Mouse (Mus musculus): ENCODE results near the gene Scamp1.
"Not testable (repeated sequence)": the region's sequence is repeated elsewhere in the genome, so short reads cannot be mapped to it uniquely, and the experiment has no call there.

The Scamp1 gene

DNA sequence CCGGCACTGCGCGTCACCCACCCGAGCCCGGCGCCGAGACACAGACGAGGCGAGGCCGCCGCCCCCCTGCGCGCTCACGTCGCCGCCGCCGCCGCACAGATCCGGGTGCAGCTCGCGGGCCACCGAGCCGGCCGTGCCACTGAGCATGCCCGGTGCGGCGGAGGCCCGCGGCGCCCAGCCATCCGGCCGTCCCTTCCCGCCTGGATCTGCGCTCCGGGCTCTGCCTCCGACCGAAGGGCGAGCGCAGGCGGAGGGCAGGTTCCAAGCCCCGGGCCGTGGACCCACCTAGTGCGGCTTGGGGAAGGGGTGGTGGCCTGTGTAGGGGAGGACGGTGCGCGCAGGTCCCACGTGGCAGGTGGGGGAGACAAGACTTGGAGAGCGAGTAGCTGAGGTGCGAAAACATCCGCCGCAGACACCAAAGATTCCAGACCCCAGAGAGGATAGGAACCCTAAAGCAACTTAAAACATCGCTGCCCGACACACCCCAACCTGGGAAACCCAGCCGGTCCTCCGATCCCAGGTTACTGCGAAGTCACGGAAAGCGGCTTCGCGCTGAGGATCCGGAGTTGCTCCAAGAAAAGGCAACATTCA lies at the start of gene Scamp1:
TSS of gene Scamp1 (minus strand) at position 577 of the 591 bp plus-strand sequence.
- peak; percentile 81 for DNase-seq (ENCODE audit: low read depth, low spot score)

DNA sequence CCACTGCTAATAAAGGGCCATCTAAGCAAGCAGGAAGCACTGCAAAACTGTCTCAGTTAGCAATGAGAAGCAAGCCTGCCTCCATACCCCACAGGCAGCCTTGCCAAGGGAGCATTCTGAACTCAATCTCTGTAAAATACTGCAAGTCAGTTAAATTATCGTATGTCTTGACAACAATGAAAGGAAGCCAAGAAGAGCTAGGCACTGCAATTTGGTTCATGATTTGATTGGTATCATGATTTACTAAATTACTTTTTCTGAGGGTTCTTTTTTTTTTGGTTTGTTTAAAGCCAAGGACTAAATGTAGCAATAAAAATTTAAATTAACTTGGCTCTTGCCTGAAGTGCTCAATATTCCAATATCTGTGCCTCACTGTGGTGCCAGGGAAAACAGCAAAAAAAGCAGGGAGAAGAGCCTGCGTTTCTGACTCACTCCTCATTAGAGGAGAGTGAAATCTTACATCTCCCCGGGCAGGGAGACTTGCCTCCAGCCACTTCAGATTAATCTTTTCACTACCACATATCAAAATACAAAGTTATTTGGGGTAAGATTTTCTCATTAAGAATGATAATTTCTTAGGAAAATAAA lies 44.8 kb upstream of the Scamp1 start:
- no peak for DNase-seq (ENCODE audit: low read depth, low spot score)

DNA sequence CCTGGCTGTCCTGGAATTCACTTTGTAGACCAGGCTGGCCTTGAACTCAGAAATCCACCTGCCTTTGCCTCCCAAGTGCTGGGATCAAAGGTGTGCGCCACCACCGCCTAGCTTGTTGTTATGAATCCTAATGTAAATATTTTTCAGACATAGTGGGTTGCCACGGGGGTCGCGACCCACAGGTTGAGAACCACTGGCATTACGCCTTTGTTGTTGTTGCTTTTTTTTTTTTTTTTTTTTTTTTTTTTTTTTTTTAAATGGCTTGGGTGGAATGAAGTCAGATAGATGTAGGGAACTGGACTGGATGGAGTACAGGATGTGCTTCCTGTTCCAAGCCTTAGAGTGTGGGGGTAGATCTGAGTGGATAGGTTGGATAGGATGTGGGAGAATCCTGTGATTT lies 43.3 kb upstream of the Scamp1 start:
- not testable (repeated sequence) for DNase-seq (ENCODE audit: low read depth, low spot score)

DNA sequence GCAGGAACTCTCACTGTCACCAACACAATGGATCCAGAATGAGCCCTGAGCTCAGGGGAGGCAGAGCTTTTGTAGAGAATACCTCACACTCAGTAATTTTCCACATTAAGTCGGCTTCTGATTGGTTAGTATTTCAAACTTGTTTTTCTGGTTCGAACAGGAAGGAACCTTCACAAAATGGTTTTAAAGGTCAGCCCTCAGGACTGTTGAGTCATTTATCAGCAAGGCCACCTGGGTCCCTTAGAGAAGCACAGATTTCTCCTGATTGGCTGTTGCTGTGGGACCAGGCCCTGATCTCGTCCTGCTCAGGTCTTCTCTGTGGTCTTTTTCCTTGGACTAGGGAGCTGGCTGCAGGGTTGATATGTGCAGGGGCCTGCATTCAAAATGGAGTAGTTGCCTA lies 42.4 kb upstream of the Scamp1 start:
- peak; percentile 12 for DNase-seq (ENCODE audit: low read depth, low spot score)

DNA sequence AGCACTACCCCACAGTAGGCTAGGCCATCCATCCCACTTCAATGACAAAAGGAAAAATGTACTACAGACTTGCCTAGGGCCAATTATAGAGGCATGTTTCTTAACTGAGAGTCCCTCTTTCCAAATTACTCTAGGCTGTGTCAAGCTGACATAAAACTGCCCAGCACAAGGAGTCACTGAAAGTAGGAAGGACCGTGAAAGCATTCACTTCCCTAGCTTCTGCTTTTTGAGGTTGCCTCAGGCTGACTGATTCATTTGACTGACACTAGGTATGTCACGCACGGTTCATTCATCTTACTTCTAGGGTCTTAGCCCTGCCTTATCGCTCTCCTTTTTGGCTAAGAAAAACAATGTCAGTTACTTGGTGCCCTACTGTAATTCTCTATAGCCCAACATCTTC lies 36.8 kb upstream of the Scamp1 start:
- DNase-seq (ENCODE audit: low read depth, low spot score): no peak

DNA sequence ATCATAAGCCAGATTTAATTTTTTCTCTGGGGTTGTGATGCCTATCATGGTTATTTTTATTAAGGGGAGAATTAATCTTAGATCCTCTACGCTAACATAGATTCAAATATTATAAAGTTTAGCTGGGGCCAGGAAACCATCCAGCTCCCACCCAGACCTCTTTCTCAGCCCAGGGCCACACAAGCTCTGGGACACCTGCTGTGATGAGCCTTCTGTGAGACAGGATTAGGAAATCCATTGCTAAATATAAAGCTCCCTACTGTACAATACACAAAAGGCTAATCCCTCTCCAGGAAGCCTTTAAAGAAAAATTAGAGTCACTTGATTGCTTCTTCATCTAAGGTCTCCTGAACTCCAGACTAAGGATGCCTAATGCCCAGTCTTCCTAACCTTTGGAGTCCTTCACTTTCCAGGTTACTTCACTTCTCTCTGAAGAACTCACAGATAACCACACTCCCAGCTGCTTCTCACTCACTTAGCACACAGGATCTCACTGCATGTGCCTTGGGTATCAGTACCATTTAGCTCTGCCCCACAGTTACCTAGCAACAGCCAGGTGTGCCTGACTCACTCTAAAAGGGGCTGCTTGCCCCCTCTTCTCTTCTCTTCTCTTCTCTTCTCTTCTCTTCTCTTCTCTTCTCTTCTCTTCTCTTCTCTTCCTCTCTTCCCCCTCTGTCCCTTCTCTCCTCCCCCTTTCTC lies 35.6 kb upstream of the Scamp1 start:
- no peak for DNase-seq (ENCODE audit: low read depth, low spot score)

DNA sequence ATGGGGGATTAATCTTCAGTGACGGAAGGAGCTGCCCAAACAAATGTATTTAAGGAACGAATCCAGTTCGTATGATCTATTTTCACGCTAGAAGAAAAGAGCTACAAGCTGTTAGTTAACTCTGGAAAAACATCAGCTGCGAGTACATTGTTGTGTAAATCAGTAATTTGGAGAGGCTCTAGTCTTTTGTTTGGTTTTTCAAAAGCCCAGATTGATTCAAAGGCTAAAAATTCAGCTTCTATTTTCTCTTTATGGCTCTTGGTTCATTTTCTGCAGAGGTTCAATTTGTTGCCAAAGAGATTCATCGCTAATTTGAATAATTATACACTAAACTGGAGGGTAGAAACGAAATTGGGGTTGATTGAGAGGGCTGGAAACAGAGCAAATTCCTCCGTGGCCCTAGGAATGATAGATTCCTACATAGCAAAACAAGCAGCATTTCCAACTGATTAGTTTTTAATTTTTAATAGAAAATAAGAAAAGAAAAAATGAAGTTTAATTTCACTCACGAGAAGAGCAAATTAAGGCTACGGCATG lies 31.4 kb upstream of the Scamp1 start:
- DNase-seq (ENCODE audit: low read depth, low spot score): no peak

DNA sequence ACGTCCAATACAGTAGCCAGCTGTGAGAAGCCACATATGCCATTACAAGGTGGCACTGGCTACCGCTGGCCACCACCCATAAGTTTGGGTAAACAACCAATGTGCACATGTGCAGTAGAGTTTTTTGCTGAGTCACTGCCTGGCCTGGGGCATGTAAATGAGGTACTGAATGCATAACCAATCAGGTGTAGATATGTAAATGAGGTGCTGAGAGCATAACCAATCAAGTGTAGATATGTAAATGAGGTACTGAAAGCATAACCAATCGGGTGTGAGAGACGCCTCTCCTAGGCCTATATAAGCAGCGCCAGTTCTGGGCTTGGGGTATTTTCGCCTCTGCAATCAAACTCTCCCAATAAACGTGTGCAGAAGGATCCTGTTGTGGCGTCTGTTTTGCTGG lies 27.2 kb upstream of the Scamp1 start:
- DNase-seq (ENCODE audit: low read depth, low spot score): not testable (repeated sequence)

DNA sequence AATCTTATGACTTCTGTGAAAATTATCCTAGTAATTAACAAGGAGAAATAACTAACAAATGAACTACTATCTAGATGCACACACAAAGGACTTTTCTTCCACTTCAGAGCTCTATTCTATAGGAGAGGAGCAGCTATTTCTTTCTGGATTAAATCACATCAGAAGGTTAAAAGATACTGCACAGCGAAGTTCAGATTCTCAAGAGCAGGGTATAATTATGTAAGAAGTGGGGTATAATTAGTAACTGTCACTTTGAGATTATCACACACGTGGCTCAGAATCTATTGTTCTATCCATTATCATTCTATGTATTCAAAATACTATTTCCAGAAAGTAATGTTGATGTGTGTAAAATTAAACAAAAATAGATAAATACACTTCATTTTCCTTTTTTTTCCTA lies 22.6 kb upstream of the Scamp1 start:
- no peak for DNase-seq (ENCODE audit: low read depth, low spot score)

DNA sequence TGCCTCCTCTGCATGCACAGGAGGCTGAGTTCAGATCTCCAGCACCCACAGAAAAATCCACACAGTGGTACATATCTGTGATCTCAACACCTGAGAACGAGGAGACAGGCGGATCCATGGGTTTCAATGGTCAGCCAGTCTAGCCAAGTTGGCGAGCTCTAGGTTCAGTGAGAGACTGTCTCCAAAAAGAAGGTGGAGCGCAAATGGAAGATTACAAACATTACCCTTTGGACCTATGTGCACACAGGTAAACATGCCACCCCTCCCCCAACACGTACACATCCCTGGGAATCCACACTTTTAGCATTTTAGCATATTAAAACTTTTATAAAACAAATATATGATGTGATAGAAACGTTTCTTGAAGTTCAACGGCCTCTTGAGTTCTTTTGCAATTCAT lies 21.9 kb upstream of the Scamp1 start:
- DNase-seq (ENCODE audit: low read depth, low spot score): no peak

DNA sequence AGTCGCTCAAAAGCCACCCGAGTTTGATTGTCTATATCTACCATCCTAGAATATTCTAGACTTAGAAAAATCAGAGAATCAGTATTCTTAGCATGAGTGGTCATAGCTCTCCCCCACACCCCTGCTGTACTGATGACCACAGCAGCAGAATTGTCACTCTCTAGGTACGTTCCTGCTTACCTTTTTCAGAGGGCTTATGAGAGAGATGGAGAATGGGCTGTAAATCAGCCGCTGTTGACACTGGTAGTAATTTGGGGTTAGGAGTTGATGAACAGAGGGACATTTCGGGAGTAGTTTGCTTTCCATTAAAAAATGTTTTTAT lies 21.3 kb upstream of the Scamp1 start:
- no peak for DNase-seq (ENCODE audit: low read depth, low spot score)

DNA sequence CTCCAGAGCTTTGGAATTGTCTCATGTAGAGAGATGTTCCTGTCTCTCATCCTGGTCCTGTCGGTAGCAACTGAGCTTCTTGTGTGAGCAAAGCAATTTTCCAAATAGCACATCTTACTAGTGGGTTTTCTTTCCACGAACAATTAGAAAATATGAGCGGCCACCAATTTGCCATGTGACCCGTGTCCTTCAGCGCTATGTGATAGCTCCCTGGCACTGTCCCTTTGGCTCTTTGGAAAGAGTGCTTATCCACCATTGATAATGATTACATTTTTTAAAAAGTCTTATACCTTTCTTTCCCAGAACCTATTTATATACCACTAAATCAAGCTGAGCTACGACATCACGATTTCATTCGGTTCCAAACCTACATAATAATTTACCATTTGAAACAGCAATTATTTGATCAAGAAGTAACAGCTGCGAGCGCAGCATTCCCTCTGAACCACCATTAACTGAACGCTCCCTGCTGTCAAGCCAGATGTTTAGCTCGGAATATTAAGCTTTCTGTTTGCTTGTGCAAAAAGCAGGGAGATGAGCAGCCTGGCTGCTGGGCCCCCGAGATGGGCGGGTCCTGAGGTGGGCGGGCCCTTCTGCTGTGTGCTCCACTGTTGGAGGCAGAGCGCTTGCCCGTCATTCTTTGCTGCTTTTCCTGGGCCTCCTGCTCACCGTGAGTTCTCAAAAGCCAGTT lies 20.8 kb upstream of the Scamp1 start:
- DNase-seq (ENCODE audit: low read depth, low spot score): no peak

DNA sequence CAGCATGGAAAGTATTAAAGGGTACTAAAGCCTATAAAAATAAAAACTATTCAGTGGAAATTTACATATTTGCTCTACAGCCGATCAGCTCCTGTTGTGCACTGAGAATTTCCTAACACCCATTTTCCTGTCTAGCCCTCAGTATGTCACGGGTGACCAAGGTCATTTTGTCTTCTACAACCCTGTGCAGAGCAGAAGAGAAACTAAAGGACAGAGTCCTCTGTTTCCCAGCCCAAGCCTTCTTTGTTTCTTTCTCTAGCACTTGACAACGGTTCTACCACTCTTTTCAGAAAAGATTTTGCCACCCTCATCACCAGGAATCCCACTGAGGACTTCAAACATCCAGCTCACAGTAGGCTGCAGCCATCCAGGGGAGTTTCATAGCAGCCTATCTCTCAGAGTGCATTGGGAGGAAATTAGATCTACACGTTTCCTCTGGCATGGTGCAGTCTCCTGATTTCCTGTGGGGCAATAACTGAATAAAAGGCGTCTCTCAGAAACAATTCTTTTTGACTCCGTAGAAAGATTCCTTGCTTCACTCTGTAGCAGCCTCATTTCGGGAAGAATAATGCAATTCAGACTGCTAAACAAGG lies 15.4 kb upstream of the Scamp1 start:
- no peak for DNase-seq (ENCODE audit: low read depth, low spot score)

DNA sequence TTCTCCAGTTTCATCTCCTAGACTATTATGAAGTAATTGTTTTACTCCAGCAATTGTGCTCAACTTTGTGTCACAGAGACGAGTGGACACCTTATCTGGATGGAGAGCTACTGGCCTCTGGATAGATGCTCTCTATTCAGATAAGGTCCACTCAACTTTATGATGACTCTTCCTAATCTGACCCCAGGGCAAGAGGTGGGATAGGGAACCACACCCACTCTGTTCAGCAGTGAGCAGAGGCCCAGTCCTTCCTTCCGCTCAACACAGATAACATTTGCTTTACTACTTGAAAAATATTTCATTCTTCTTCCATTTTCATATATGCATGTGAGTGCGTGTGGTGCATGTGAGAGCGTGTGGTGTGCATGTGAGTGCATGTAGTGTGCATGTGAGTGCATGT lies 14.6 kb upstream of the Scamp1 start:
- DNase-seq (ENCODE audit: low read depth, low spot score): no peak

DNA sequence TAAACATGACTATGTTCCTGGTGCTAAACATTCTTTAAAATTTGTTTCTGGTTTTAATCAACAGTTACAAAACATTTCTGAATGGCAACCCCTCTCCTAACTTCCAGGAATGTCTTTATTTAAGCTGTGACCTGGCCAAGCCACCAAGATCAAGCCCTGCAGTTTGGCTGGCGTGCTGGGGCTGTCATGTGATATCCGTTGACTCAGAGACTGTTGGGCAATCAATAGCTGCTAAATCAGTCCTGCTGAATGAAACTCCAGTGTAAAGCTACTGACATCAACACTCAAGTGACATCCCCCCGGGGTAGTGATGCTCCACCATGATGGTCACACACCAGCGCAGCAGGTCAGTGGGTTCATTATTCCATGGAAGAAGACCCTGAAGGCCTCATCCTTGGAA lies 12.7 kb upstream of the Scamp1 start:
- peak; percentile 91 for DNase-seq (ENCODE audit: low read depth, low spot score)

DNA sequence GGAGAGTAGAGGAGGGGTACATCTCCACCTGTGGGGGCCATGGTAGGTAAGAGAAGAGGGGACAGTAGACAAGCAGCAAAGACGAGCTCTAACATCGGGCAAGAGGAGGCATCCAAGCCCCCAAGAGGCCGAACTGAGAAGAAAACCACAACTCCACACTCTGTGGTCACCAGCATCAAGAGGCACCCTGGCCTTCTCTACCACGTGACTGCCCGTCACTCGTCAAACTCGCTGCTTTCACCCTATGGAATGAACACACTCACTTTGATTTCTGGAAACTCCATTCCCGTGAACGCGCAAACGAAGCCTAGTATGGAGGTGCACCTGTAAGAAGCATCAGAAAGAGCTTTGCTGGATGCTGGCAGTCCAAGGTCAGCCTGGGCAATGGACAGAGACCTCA lies 10.7 kb upstream of the Scamp1 start:
- no peak for DNase-seq (ENCODE audit: low read depth, low spot score)

DNA sequence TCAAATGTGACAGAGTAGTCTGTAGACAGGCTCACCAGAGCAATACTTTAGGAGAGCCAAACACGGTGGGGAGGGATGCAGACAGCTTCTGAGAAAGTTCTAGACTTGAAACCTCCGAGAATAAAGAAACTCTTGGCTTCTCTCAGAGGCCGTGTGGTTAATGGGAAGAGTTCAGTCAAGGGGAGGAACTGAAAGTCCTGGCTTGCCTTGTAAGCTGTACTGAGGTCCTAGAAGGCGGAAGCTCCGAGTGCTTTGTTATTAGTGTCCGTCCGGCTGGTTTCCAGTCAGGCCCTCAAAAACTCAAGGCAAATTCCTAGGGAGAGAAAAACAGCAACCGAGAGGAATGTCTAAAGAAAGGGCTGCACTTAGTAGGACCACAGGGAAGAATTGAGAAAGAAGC lies 10.3 kb upstream of the Scamp1 start:
- no peak for DNase-seq (ENCODE audit: low read depth, low spot score)

DNA sequence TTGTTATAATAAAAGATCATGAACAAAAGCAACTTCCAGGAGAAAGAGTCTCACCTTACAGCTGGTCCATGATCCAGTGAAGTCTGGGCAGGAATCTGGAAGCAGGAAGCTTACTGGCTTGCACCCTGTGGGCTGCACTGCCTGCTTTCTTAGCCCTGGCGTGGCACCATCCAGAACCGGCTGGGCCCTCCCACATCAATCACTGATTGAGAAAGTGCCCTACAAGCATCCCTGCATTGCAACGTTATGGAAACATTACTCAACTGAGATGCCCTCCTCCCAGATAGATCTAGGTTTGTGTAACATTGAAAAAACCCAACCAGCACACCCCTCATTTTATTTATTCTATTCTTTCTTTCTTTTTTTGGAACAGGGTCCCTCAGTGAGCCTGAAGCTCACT lies 9.2 kb upstream of the Scamp1 start:
- DNase-seq (ENCODE audit: low read depth, low spot score): no peak

DNA sequence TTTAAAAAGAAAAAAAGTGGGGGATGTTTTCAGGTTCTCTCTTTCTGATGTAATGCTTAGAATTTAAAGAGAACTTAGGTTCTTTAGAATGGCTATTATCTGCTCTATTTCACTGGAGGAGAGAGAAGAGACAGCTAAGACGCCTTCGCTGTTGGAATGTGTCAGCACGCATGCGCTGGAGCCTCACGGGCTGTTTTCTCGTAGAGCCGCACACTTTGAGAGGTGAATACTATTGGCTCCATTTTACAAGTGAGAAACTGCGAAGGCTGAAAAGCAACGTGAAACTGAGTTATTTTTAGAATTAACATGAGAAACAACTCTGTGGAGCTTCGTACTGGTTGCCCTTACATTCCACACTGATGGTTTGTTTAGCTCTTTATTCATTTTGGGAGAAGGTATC lies 8.3 kb upstream of the Scamp1 start:
- DNase-seq (ENCODE audit: low read depth, low spot score): no peak

DNA sequence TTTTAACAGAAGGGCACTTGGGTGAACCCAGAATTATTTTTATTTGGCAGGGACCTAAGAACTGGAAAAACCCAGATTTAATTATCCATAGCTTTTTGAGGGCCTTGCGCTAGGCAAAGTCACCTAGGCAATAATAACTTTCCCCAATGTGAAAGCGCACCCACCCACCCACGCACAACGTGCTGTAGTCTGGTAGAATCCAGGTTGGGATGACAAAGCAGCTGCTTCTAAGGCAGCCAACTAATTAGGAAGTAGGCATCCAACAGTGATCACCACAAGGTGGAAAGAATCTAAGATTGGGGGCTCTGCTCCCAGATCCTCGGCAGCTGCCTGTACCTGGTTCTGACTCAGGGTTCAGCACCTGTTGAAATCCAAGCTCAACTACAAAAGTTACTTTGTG lies 538 bp upstream of the Scamp1 start:
- DNase-seq (ENCODE audit: low read depth, low spot score): no peak

DNA sequence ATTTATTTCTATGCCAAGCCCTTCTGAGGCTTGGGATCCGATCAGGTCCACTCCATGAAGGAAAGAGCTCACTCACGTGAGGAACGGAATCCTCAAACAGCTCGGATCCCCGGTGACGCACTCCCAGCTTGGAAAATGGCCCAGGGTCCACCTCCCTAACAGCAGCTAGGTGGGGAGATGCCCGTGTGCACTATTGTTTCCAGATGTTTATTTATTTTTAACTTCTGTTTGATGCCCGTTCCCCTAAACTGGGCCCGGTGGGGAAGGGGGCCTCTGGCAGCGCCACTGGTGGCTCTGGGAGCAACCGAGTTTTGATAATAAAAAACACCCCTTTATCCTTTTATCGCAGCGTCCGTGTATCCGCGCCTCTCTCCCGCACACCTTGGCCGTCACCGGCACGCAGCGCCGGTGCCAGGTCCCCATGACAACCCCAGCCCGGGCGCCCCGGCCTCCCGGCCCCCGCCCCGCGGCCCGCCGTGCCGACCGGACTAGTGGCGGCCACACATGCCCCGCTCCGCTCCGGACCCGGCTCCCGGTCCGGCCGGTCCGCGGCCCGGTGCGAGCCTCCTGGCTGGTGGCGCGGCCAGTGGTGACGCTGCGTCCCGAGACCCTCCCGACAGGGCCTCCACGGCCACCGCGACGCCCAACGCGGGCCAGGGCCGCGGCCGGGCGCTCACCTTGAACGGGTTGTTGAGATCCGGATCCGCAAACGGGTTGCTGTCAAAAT lies 951 bp downstream of the Scamp1 start:
- peak; percentile 68 for DNase-seq (ENCODE audit: low read depth, low spot score)

DNA sequence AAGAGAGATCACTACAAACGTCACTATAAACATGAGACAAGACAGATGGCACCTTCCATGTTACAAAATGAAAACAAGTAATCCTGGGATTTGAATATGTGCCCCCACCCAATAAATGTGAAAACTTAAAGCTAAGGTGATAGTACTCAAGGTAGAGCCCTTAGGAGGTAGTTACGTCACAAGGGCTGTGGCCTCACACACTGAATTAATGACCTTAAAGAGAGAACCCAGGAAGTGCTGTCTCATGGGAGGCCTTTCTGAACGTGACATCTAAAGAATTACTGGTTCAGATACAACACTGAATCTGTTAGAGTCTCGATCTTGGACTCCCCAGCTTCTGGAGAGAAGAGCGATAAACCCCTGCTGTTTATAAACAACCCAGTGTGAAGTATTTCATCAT lies 6.2 kb downstream of the Scamp1 start:
- DNase-seq (ENCODE audit: low read depth, low spot score): no peak

All from 3T3-L1 (cell line).